9 mouse cellular contexts compared by ENCODE assay signal in the genomic region with DNA sequence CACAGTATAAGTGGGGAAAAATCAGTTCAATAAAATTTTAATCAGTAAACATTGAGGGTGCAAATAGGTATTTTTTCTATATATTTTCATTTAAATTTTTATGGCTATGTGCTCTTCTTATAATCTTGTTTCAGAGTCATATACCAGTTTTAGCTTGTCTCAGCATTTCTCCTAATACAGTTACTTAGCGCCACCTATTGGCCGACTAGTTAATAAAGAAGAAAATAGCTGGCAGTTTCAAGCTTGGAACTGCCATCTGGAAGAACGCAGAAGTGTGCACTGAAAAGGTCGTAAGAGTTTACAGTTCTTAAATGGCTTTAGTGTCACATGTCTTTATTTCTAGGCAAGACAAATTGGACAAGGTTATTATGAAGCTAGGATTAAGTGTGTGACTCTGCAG.
DNase-seq lines count a peak whose midpoint lies in the region; ATAC-seq lines count a peak whose summit lies in the region.
"Had no signal": no experiment of that assay in that cellular context is flagged by ENCODE, and none has a peak within 500 bp of the region (broad histone marks: within the 10 kb centered on the region; RNA-seq: fewer than 3 reads in every experiment).

No protein-coding gene starts in this region.

- peak; percentile 71 for DNase-seq in CD4-positive, CD25-positive, alpha-beta regulatory T cell, adult 2 months (ENCODE audit: low read depth, low spot score)
- DNase-seq in limb, embryonic 11.5 days (ENCODE audit: low spot score) = peak; percentile 63
- DNase-seq in limb, embryonic 10.5 days (ENCODE audit: low spot score) = no peak
- DNase-seq in c-Kit-positive CD71-positive TER-119-positive erythroid progenitor cells, embryonic 14.5 days (ENCODE audit: low spot score) = peak; percentile 48
- peak; percentile 93 for DNase-seq in hindbrain, embryonic 14.5 days (ENCODE audit: low spot score)
- peak; percentile 50 for DNase-seq in lung, postnatal 25 days (ENCODE audit: low spot score)
- DNase-seq in yolk sac, embryonic 10.5 days (ENCODE audit: low spot score) = peak; percentile 17

- no peaks in the 10 kb centered on the region for H3K36me3 ChIP-seq in limb, embryonic 11.5 days (ENCODE audit: control insufficient read depth, insufficient read depth, low read length)
- H3K36me3 ChIP-seq in limb, embryonic 10.5 days = no peaks in the 10 kb centered on the region
- peaks cover 18% of the 10 kb centered on the region; the same call in 1 of the 2 replicates for H3K36me3 ChIP-seq in hindbrain, embryonic 14.5 days (replicated peaks; ENCODE audit: control insufficient read depth, insufficient read depth)

- no peak for ATAC-seq in CD4-positive, CD25-positive, alpha-beta regulatory T cell, adult 4 months
- ATAC-seq in limb, embryonic 11.5 days (ENCODE audit: insufficient number of reproducible peaks, low FRiP score, low TSS enrichment, low read depth) = no peak
- no peak for ATAC-seq in hindbrain, embryonic 14.5 days (ENCODE audit: low FRiP score)

- H3K27me3 ChIP-seq in limb, embryonic 11.5 days (ENCODE audit: control insufficient read depth, insufficient read depth, low read length) = no peaks in the 10 kb centered on the region
- H3K27me3 ChIP-seq in limb, embryonic 10.5 days (ENCODE audit: low read depth, poor library complexity, severe bottlenecking) = no peaks in the 10 kb centered on the region
- no peaks in the 10 kb centered on the region for H3K27me3 ChIP-seq in hindbrain, embryonic 14.5 days (ENCODE audit: control insufficient read depth, insufficient read depth, low read length)

- 9% methylated on average over 4 of the region's 4 CpGs for WGBS in limb, embryonic 11.5 days
- WGBS in limb, embryonic 10.5 days = 14% methylated on average over 4 of the region's 4 CpGs
- 11% methylated on average over 4 of the region's 4 CpGs for WGBS in hindbrain, embryonic 14.5 days

- no peak overlapping the region for H3K9ac ChIP-seq in limb, embryonic 11.5 days (ENCODE audit: low read length)
- no peak overlapping the region for H3K9ac ChIP-seq in hindbrain, embryonic 14.5 days

- no peaks in the 10 kb centered on the region for H3K4me1 ChIP-seq in limb, embryonic 11.5 days (ENCODE audit: control insufficient read depth, insufficient read depth, low read length)
- H3K4me1 ChIP-seq in limb, embryonic 10.5 days = peaks cover 5% of the 10 kb centered on the region; the same call in 1 of the 2 replicates
- no peaks in the 10 kb centered on the region for H3K4me1 ChIP-seq in hindbrain, embryonic 14.5 days (replicated peaks; ENCODE audit: control insufficient read depth, insufficient read depth, low read length)
- H3K4me1 ChIP-seq: megakaryocyte, embryonic 14.5 days had no signal

- H3K4me2 ChIP-seq in limb, embryonic 11.5 days (ENCODE audit: low read depth, severe bottlenecking) = no peak overlapping the region
- no peak overlapping the region for H3K4me2 ChIP-seq in hindbrain, embryonic 14.5 days (replicated peaks)

- no peak overlapping the region for H3K4me3 ChIP-seq in limb, embryonic 11.5 days (ENCODE audit: low read depth, low read length)
- H3K4me3 ChIP-seq in limb, embryonic 10.5 days = no peak overlapping the region
- H3K4me3 ChIP-seq in hindbrain, embryonic 14.5 days (replicated peaks; ENCODE audit: low read length) = no peak overlapping the region
- H3K4me3 ChIP-seq: megakaryocyte, embryonic 14.5 days had no signal

- no peak overlapping the region for H3K27ac ChIP-seq in limb, embryonic 11.5 days (replicated peaks; ENCODE audit: low read depth, low read length)
- no peak overlapping the region for H3K27ac ChIP-seq in limb, embryonic 10.5 days
- no peak overlapping the region for H3K27ac ChIP-seq in hindbrain, embryonic 14.5 days

- H3K9me3 ChIP-seq in limb, embryonic 11.5 days (ENCODE audit: control insufficient read depth, low read length) = no peaks in the 10 kb centered on the region
- H3K9me3 ChIP-seq in limb, embryonic 10.5 days (replicated peaks) = no peaks in the 10 kb centered on the region
- no peaks in the 10 kb centered on the region for H3K9me3 ChIP-seq in hindbrain, embryonic 14.5 days (ENCODE audit: control insufficient read depth, low read length)
- H3K9me3 ChIP-seq: megakaryocyte, embryonic 14.5 days had no signal
